Mouse (Mus musculus): ENCODE data around the gene Ephb4.

DNA sequence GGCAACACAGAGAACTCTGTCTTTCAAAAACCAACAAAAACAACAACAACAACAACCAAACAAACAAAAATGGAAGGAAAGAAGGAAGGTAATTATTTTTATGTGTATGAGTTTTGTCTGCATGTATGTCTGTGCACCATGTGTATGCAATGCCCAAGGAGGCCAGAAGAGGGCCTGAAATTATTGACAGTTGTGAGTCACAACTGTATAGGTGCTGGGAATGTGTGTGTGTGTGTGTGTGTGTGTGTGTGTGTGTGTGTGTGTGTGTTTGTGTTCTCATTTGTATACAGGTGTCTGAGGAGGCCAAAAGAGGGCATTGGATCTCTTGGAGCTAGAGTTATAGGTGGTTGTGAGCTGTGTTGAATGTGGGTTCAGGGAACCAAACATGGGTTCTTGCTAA is 6.0 kb upstream of the Ephb4 start:
- TF ChIP-seq POLR2A (IDR thresholded peaks at IDR 0.05; ENCODE audit: insufficient read depth, low read depth, low read length) (no peak), CTCF (IDR thresholded peaks at IDR 0.05; ENCODE audit: insufficient read depth, low read depth, low read length) (no peak)

All from olfactory bulb, adult 2 months (tissue).